Mouse (Mus musculus): Measurements from ENCODE around the gene Olfr1143. TPM values are rescaled to one million over a fixed set of nuclear protein-coding genes. Genes with fewer than 3 reads are reported as not detected.

The Olfr1143 gene
- polyA plus RNA-seq (2014; fragmentation: Nextera tagmentation; extraction: Ambion mirVana), result not detected in 2 replicates

GRCm38 (mm10) chr2:87800292-87800691, at the start of gene Olfr1143:
Gene Olfr1143 (plus strand): TSS chr2:87800592.
- H3K27ac ChIP-seq (ENCODE audit: low read depth, low read length), result no peak within 1 kb of the TSS
- no peak for ATAC-seq (replicated peaks; ENCODE audit: low FRiP score)
- no peaks in the 10 kb centered on the region for H3K9me3 ChIP-seq (ENCODE audit: control insufficient read depth, low read length)
- no peak within 1 kb of the TSS for H3K4me2 ChIP-seq (ENCODE audit: low read depth, low read length, severe bottlenecking)
- no peaks in the 10 kb centered on the region for H3K4me1 ChIP-seq (replicated peaks; ENCODE audit: control insufficient read depth, insufficient read depth, low read length)
- no peak for DNase-seq (ENCODE audit: low spot score)
- H3K9ac ChIP-seq (ENCODE audit: low read length), result no peak within 1 kb of the TSS
- no peak within 1 kb of the TSS for H3K4me3 ChIP-seq (ENCODE audit: low read depth, low read length)
- no peaks in the 10 kb centered on the region for H3K27me3 ChIP-seq (ENCODE audit: control insufficient read depth, insufficient read depth, low read length)
- no peaks in the 10 kb centered on the region for H3K36me3 ChIP-seq (ENCODE audit: control insufficient read depth, insufficient read depth, low read length)

GRCm38 (mm10) chr2:87753891-87754290, 46.5 kb upstream of the Olfr1143 start, which contains the start of gene Olfr1141:
Gene Olfr1141 (minus strand): TSS chr2:87753991.
- 86% methylated on average over 1 of the region's 1 CpGs for WGBS
- H3K27ac ChIP-seq (ENCODE audit: low read depth, low read length), result no peak within 1 kb of the TSS
- ATAC-seq (replicated peaks; ENCODE audit: low FRiP score) (no peak), DNase-seq (ENCODE audit: low spot score) (no peak)
- no peak within 1 kb of the TSS for H3K4me3 ChIP-seq (ENCODE audit: low read depth, low read length)
- no peaks in the 10 kb centered on the region for H3K36me3 ChIP-seq (ENCODE audit: control insufficient read depth, insufficient read depth, low read length)
- H3K4me1 ChIP-seq (replicated peaks; ENCODE audit: control insufficient read depth, insufficient read depth, low read length), result no peaks in the 10 kb centered on the region
- H3K9me3 ChIP-seq (ENCODE audit: control insufficient read depth, low read length), result no peaks in the 10 kb centered on the region
- H3K9ac ChIP-seq (ENCODE audit: low read length), result no peak within 1 kb of the TSS
- no peak within 1 kb of the TSS for H3K4me2 ChIP-seq (ENCODE audit: low read depth, low read length, severe bottlenecking)
- no peaks in the 10 kb centered on the region for H3K27me3 ChIP-seq (ENCODE audit: control insufficient read depth, insufficient read depth, low read length)

GRCm38 (mm10) chr2:87776143-87776542, 24.2 kb upstream of the Olfr1143 start:
- DNase-seq (ENCODE audit: low spot score) (no peak), ATAC-seq (replicated peaks; ENCODE audit: low FRiP score) (no peak)
- H3K4me1 ChIP-seq (replicated peaks; ENCODE audit: control insufficient read depth, insufficient read depth, low read length), result no peaks in the 10 kb centered on the region
- H3K27me3 ChIP-seq (ENCODE audit: control insufficient read depth, insufficient read depth, low read length), result no peaks in the 10 kb centered on the region
- H3K9me3 ChIP-seq (ENCODE audit: control insufficient read depth, low read length), result no peaks in the 10 kb centered on the region
- H3K9ac ChIP-seq (ENCODE audit: low read length), result no peak overlapping the region
- H3K27ac ChIP-seq (ENCODE audit: low read depth, low read length), result no peak overlapping the region
- H3K4me3 ChIP-seq (ENCODE audit: low read depth, low read length), result no peak overlapping the region
- H3K36me3 ChIP-seq (ENCODE audit: control insufficient read depth, insufficient read depth, low read length), result no peaks in the 10 kb centered on the region
- WGBS, result 58% methylated on average over 1 of the region's 1 CpGs
- H3K4me2 ChIP-seq (ENCODE audit: low read depth, low read length, severe bottlenecking), result no peak overlapping the region

GRCm38 (mm10) chr2:87779183-87779582, 21.2 kb upstream of the Olfr1143 start, which contains the start of gene Olfr152:
Gene Olfr152 (plus strand): TSS chr2:87779483.
- no peak for ATAC-seq (replicated peaks; ENCODE audit: low FRiP score)
- WGBS, result 87% methylated on average over 4 of the region's 4 CpGs
- no peak within 1 kb of the TSS for H3K9ac ChIP-seq (ENCODE audit: low read length)
- H3K9me3 ChIP-seq (ENCODE audit: control insufficient read depth, low read length), result no peaks in the 10 kb centered on the region
- no peak within 1 kb of the TSS for H3K4me2 ChIP-seq (ENCODE audit: low read depth, low read length, severe bottlenecking)
- no peak within 1 kb of the TSS for H3K4me3 ChIP-seq (ENCODE audit: low read depth, low read length)
- H3K27me3 ChIP-seq (ENCODE audit: control insufficient read depth, insufficient read depth, low read length), result no peaks in the 10 kb centered on the region
- H3K36me3 ChIP-seq (ENCODE audit: control insufficient read depth, insufficient read depth, low read length), result no peaks in the 10 kb centered on the region
- DNase-seq (ENCODE audit: low spot score), result no peak
- H3K4me1 ChIP-seq (replicated peaks; ENCODE audit: control insufficient read depth, insufficient read depth, low read length), result no peaks in the 10 kb centered on the region
- no peak within 1 kb of the TSS for H3K27ac ChIP-seq (ENCODE audit: low read depth, low read length)

- Histone ChIP-seq H3K9me3 (ENCODE audit: control insufficient read depth, low read length) (no peaks in the 10 kb centered on the region), H3K4me2 (ENCODE audit: low read depth, low read length, severe bottlenecking) (no peak within 1 kb of the TSS), H3K27ac (ENCODE audit: low read depth, low read length) (no peak within 1 kb of the TSS), H3K9ac (ENCODE audit: low read length) (no peak within 1 kb of the TSS), H3K27me3 (ENCODE audit: control insufficient read depth, insufficient read depth, low read length) (no peaks in the 10 kb centered on the region), H3K36me3 (ENCODE audit: control insufficient read depth, insufficient read depth, low read length) (no peaks in the 10 kb centered on the region), H3K4me1 (replicated peaks; ENCODE audit: control insufficient read depth, insufficient read depth, low read length) (no peaks in the 10 kb centered on the region), H3K4me3 (ENCODE audit: low read depth, low read length) (no peak within 1 kb of the TSS)
- WGBS, result 92% methylated on average over 1 of the region's 1 CpGs
- ATAC-seq (replicated peaks; ENCODE audit: low FRiP score) (no peak), DNase-seq (ENCODE audit: low spot score) (no peak)
Observed at GRCm38 (mm10) chr2:87809522-87809921, 9.1 kb downstream of the Olfr1143 start, which contains the start of gene Olfr1145. Gene Olfr1145 (plus strand): TSS chr2:87809822.

GRCm38 (mm10) chr2:87830233-87830632, 29.8 kb downstream of the Olfr1143 start, which contains the start of gene Olfr1148:
Gene Olfr1148 (plus strand): TSS chr2:87830533.
- ATAC-seq (replicated peaks; ENCODE audit: low FRiP score) (no peak), DNase-seq (ENCODE audit: low spot score) (no peak)
- H3K4me1 ChIP-seq (replicated peaks; ENCODE audit: control insufficient read depth, insufficient read depth, low read length), result no peaks in the 10 kb centered on the region
- H3K4me3 ChIP-seq (ENCODE audit: low read depth, low read length), result no peak within 1 kb of the TSS
- no peaks in the 10 kb centered on the region for H3K36me3 ChIP-seq (ENCODE audit: control insufficient read depth, insufficient read depth, low read length)
- no peak within 1 kb of the TSS for H3K9ac ChIP-seq (ENCODE audit: low read length)
- H3K27ac ChIP-seq (ENCODE audit: low read depth, low read length), result no peak within 1 kb of the TSS
- H3K9me3 ChIP-seq (ENCODE audit: control insufficient read depth, low read length), result no peaks in the 10 kb centered on the region
- no peak within 1 kb of the TSS for H3K4me2 ChIP-seq (ENCODE audit: low read depth, low read length, severe bottlenecking)
- H3K27me3 ChIP-seq (ENCODE audit: control insufficient read depth, insufficient read depth, low read length), result no peaks in the 10 kb centered on the region
- WGBS, result 88% methylated on average over 1 of the region's 1 CpGs

- ATAC-seq (replicated peaks; ENCODE audit: low FRiP score) (no peak), DNase-seq (ENCODE audit: low spot score) (no peak)
- no peak within 1 kb of the TSS for H3K4me2 ChIP-seq (ENCODE audit: low read depth, low read length, severe bottlenecking)
- WGBS, result 83% methylated on average over 1 of the region's 1 CpGs
- no peaks in the 10 kb centered on the region for H3K36me3 ChIP-seq (ENCODE audit: control insufficient read depth, insufficient read depth, low read length)
- no peaks in the 10 kb centered on the region for H3K9me3 ChIP-seq (ENCODE audit: control insufficient read depth, low read length)
- H3K27me3 ChIP-seq (ENCODE audit: control insufficient read depth, insufficient read depth, low read length), result no peaks in the 10 kb centered on the region
- no peak within 1 kb of the TSS for H3K4me3 ChIP-seq (ENCODE audit: low read depth, low read length)
- no peak within 1 kb of the TSS for H3K9ac ChIP-seq (ENCODE audit: low read length)
- H3K4me1 ChIP-seq (replicated peaks; ENCODE audit: control insufficient read depth, insufficient read depth, low read length), result no peaks in the 10 kb centered on the region
- no peak within 1 kb of the TSS for H3K27ac ChIP-seq (ENCODE audit: low read depth, low read length)
Observed at GRCm38 (mm10) chr2:87843693-87844092, 43.3 kb downstream of the Olfr1143 start, which contains the start of gene Olfr1150-ps1. Gene Olfr1150-ps1 (plus strand): TSS chr2:87843993.

Other genes with a start within 250 kb of the Olfr1143 start
- not detected in 2 replicates for gene Olfr1129, start 226.7 kb upstream of the Olfr1143 start, polyA plus RNA-seq (2014; fragmentation: Nextera tagmentation; extraction: Ambion mirVana)
- gene Olfr1130, start 194.4 kb upstream of the Olfr1143 start, polyA plus RNA-seq (2014; fragmentation: Nextera tagmentation; extraction: Ambion mirVana), result not detected in 2 replicates
- not detected in 2 replicates for gene Olfr1131, start 173.5 kb upstream of the Olfr1143 start, polyA plus RNA-seq (2014; fragmentation: Nextera tagmentation; extraction: Ambion mirVana)
- not detected in 2 replicates for gene Olfr1132, start 163.1 kb upstream of the Olfr1143 start, polyA plus RNA-seq (2014; fragmentation: Nextera tagmentation; extraction: Ambion mirVana)
- not detected in 2 replicates for gene Olfr1133, start 153.2 kb upstream of the Olfr1143 start, polyA plus RNA-seq (2014; fragmentation: Nextera tagmentation; extraction: Ambion mirVana)
- not detected in 2 replicates for gene Olfr1134, start 142.1 kb upstream of the Olfr1143 start, polyA plus RNA-seq (2014; fragmentation: Nextera tagmentation; extraction: Ambion mirVana)
- gene Olfr1135, start 126.9 kb upstream of the Olfr1143 start, polyA plus RNA-seq (2014; fragmentation: Nextera tagmentation; extraction: Ambion mirVana), result not detected in 2 replicates
- gene Olfr1136, start 106.6 kb upstream of the Olfr1143 start, polyA plus RNA-seq (2014; fragmentation: Nextera tagmentation; extraction: Ambion mirVana), result not detected in 2 replicates
- not detected in 2 replicates for gene Olfr1137, start 87.4 kb upstream of the Olfr1143 start, polyA plus RNA-seq (2014; fragmentation: Nextera tagmentation; extraction: Ambion mirVana)
- gene Olfr1138, start 60.6 kb upstream of the Olfr1143 start, polyA plus RNA-seq (2014; fragmentation: Nextera tagmentation; extraction: Ambion mirVana), result not detected in 2 replicates
- gene Olfr1140, start 56.8 kb upstream of the Olfr1143 start, polyA plus RNA-seq (2014; fragmentation: Nextera tagmentation; extraction: Ambion mirVana), result not detected in 2 replicates
- gene Olfr1141, start 46.6 kb upstream of the Olfr1143 start, polyA plus RNA-seq (2014; fragmentation: Nextera tagmentation; extraction: Ambion mirVana), result not detected in 2 replicates
- not detected in 2 replicates for gene Olfr152, start 21.1 kb upstream of the Olfr1143 start, polyA plus RNA-seq (2014; fragmentation: Nextera tagmentation; extraction: Ambion mirVana)
- gene Olfr1145, start 9.2 kb downstream of the Olfr1143 start, polyA plus RNA-seq (2014; fragmentation: Nextera tagmentation; extraction: Ambion mirVana), result not detected in 2 replicates
- gene Olfr1148, start 29.9 kb downstream of the Olfr1143 start, polyA plus RNA-seq (2014; fragmentation: Nextera tagmentation; extraction: Ambion mirVana), result not detected in 2 replicates
- gene Olfr1150-ps1, start 43.4 kb downstream of the Olfr1143 start, polyA plus RNA-seq (2014; fragmentation: Nextera tagmentation; extraction: Ambion mirVana), result not detected in 2 replicates
- not detected in 2 replicates for gene Olfr1151, start 55.3 kb downstream of the Olfr1143 start, polyA plus RNA-seq (2014; fragmentation: Nextera tagmentation; extraction: Ambion mirVana)
- 0.03 TPM in 1 of 2 replicates, not detected in the other for gene Olfr1152, start 65.9 kb downstream of the Olfr1143 start, polyA plus RNA-seq (2014; fragmentation: Nextera tagmentation; extraction: Ambion mirVana)
- gene Olfr1153, start 94.4 kb downstream of the Olfr1143 start, polyA plus RNA-seq (2014; fragmentation: Nextera tagmentation; extraction: Ambion mirVana), result not detected in 2 replicates
- not detected in 2 replicates for gene Olfr1154, start 104.6 kb downstream of the Olfr1143 start, polyA plus RNA-seq (2014; fragmentation: Nextera tagmentation; extraction: Ambion mirVana)
- gene Olfr1155, start 144.5 kb downstream of the Olfr1143 start, polyA plus RNA-seq (2014; fragmentation: Nextera tagmentation; extraction: Ambion mirVana), result not detected in 2 replicates
- not detected in 2 replicates for gene Olfr1156, start 152.5 kb downstream of the Olfr1143 start, polyA plus RNA-seq (2014; fragmentation: Nextera tagmentation; extraction: Ambion mirVana)
- not detected in 2 replicates for gene Olfr1157, start 167.7 kb downstream of the Olfr1143 start, polyA plus RNA-seq (2014; fragmentation: Nextera tagmentation; extraction: Ambion mirVana)
- gene Olfr74, start 174.1 kb downstream of the Olfr1143 start, polyA plus RNA-seq (2014; fragmentation: Nextera tagmentation; extraction: Ambion mirVana), result not detected in 2 replicates
- gene Olfr1158, start 189.5 kb downstream of the Olfr1143 start, polyA plus RNA-seq (2014; fragmentation: Nextera tagmentation; extraction: Ambion mirVana), result not detected in 2 replicates
- gene Olfr1160, start 207.7 kb downstream of the Olfr1143 start, polyA plus RNA-seq (2014; fragmentation: Nextera tagmentation; extraction: Ambion mirVana), result not detected in 2 replicates
- gene Olfr1161, start 222.2 kb downstream of the Olfr1143 start, polyA plus RNA-seq (2014; fragmentation: Nextera tagmentation; extraction: Ambion mirVana), result not detected in 2 replicates
- gene Olfr73, start 237.1 kb downstream of the Olfr1143 start, polyA plus RNA-seq (2014; fragmentation: Nextera tagmentation; extraction: Ambion mirVana), result not detected in 2 replicates